Mouse (Mus musculus) c-Kit-negative CD71-positive TER-119-positive erythroid progenitor cells, embryonic 14.5 days (primary cell): ENCODE data around the gene Agrn.

ENCODE experiments used
- DNase-seq: peaks from one replicate; pipeline ENCODE4 v3.0.0-alpha.2; 2013; ENCODE audit warnings: low read depth, low spot score

The Agrn gene

DNA sequence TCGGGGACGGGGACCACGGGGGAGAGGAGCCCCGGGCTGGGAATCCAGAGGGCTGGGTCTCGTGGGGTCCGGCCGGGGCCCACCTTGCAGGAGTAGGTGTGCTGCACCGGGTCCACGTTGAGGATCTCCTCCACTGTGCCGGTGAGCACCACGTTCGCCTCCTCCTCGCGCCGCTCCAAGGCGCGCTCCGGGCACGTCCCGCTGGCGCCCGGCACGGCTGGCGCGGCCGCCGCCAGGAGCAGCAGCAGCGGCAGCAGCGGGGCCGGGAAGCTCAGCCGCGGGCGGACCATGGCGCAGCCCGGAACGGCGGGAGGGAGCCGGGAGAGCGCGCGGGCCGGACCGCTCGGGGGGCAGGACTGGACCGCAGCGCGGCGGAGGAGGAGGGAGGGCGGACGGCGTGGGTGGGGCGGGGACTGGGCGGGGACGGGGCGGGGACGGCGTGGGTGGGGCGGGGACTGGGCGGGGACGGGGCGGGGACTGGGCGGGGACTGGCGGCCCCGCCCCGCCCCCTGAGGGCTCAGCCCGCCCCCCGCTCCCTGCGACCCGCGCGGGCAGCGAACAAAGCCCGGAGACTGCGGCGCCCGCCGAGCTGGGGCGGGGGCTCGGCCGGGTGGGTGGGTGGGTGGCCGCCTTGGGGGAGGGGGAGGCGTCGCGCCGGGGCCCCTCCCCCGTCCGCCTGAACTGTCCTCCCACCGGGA is at the start of gene Agrn:
Agrn (minus strand) TSS at position 358 of the 698 bp plus-strand sequence.
- peak; percentile 32 for DNase-seq

DNA sequence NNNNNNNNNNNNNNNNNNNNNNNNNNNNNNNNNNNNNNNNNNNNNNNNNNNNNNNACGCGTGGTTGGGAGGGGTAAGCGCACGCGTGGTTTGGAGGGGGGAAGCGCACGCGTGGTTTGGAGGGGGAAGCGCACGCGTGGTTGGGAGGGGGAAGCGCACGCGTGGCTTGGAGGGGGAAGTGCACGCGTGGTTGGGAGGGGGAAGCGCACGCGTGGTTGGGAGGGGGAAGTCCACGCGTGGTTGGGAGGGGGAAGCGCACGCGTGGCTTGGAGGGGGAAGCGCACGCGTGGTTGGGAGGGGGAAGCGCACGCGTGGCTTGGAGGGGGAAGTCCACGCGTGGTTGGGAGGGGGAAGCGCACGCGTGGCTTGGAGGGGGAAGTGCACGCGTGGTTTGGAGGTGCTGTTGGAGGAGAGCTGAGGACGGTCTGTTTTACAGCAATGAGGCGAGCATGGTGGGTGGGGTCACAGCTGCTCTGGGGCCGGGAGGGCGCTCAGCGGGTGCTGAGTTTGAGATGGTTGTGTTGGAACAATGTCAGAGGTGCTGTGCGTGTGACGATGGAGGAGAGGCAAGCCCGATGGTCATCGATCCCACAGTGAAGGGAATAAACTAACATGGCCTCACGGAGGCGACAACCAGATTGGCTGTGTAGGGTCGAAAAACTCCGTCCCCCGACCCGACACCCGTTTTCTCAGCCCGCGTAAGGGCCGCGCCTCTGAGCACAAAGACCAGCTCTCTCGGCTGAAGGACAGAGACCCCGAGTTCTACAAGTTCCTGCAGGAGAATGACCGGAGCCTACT is 39.6 kb upstream of the Agrn start:
- no peak for DNase-seq

- peak; percentile 79 for DNase-seq
Observed at GRCm38 (mm10) chr4:156235808-156236533, 38.7 kb upstream of the Agrn start, which contains the start of gene Noc2l. TSS of gene Noc2l (plus strand) at chr4:156236010.

DNA sequence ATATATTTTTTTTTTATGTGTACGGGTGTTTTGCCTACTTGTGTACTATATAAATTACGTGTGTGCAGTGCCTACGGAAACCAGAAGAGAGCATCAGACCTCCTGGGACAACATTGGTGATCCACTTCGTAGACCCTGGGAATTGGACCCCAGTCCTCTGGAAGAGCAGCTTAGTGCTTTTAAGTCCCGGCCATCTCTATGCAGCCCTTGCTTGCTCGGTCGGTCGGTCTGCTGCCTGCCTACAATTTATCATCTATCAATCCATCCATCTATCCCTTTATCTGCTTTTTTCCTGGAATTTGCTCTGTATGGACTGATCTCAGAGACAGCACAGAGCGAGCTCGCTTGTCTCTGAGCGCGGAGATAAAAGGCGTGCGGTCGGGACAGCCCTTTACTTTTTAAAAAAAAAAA is 38.1 kb upstream of the Agrn start:
- DNase-seq = no peak

GRCm38 (mm10) chr4:156234701-156235213 is 37.5 kb upstream of the Agrn start, which contains the start of gene Plekhn1:
TSS of gene Plekhn1 (minus strand) at chr4:156234857.
- DNase-seq = no peak

DNA sequence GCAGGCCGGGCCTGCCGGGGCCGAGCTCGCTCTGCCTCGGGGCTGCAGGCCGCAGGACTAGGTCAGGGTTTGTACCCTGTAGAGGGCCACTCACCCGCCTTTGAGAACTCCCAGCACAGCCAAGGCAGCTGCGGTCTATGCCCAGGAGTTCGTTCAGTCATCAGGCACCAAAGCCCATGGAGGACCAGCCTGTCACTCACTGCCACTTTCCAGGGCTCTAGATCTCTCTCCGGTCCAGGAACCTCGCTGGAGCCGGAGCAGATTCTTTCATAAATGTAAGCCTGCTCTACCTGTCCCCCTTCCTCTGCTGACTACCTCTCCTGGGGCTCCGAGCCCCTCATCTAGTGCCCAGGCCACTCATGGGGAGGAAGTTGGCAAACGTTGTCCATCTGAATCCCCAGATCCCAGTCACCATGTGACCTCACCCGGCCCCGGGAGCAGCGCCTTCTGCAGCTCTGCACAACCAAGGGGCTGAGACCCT is 36.8 kb upstream of the Agrn start:
- DNase-seq = no peak

GRCm38 (mm10) chr4:156228393-156229024 is 31.2 kb upstream of the Agrn start:
- no peak for DNase-seq

- DNase-seq = no peak
Observed at GRCm38 (mm10) chr4:156227752-156228392, 30.6 kb upstream of the Agrn start.

- DNase-seq = no peak
Observed at GRCm38 (mm10) chr4:156224276-156224675, 27.0 kb upstream of the Agrn start.

DNA sequence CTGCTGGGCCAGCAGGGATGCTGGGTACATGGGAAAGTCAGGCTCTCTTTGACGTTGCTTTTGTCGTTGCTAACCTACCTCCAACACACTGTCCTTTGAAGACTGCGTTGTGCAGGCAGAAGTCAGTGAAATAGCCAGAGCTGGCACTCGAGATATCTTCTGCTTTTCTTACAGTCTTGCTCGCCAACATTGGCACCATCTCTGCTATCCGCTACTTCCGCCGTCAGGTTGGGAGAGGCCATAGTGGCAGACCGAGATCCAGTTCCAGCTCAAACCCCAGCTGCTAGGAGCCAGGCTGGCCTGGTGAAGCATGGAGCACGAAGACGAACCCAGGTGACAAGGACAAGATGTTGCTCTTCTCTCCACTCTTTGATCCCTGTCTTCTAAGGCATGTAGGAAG is 22.6 kb upstream of the Agrn start:
- no peak for DNase-seq

GRCm38 (mm10) chr4:156217838-156218237 is 20.6 kb upstream of the Agrn start:
- no peak for DNase-seq

GRCm38 (mm10) chr4:156217022-156217669 is 19.9 kb upstream of the Agrn start:
- no peak for DNase-seq

DNA sequence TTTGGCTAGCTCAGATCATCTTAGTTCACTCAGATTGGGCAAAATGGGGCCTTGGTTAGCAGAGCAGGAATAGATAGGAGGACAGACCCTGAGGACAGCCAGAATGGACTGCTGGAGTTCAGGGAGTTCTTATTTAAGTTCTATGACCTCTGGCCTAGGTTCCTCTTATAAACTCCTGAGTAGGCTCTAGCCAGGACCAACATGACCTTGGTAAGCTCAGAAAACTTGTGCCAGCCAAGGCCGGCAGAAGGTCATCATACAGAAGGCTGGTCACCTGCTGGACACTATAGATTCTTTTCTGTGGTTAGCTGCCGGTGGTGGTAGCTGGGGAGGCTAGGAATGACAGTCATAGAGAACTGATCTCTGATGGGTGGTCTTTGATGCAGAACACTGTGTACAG is 18.9 kb upstream of the Agrn start:
- no peak for DNase-seq

DNA sequence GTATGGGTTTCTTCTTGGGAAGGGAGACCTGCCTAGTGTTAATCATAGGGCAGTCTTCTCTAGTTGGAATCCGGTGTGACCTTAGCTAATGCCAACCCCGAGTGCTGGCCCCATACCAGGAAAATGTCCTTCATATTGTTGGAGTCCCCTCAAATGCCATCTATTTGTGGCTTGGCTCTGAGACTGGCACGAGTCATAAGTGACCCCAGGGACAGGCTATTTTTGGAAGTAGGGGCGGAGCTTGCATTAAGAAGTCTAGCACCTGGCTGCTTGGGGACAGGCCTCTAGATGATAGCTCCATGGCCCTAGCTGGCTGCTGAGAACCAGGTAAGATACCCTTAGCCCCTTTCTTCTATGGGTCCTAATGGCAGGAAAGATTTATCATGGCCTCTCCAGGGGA is 18.4 kb upstream of the Agrn start, which contains the start of gene Perm1:
Perm1 (plus strand) TSS at position 220 of the 400 bp plus-strand sequence.
- DNase-seq = no peak

GRCm38 (mm10) chr4:156213134-156213533 is 15.8 kb upstream of the Agrn start:
- DNase-seq = no peak

GRCm38 (mm10) chr4:156209963-156210635 is 12.8 kb upstream of the Agrn start:
- no peak for DNase-seq

- DNase-seq = no peak
Observed at GRCm38 (mm10) chr4:156208872-156209271, 11.6 kb upstream of the Agrn start.

DNA sequence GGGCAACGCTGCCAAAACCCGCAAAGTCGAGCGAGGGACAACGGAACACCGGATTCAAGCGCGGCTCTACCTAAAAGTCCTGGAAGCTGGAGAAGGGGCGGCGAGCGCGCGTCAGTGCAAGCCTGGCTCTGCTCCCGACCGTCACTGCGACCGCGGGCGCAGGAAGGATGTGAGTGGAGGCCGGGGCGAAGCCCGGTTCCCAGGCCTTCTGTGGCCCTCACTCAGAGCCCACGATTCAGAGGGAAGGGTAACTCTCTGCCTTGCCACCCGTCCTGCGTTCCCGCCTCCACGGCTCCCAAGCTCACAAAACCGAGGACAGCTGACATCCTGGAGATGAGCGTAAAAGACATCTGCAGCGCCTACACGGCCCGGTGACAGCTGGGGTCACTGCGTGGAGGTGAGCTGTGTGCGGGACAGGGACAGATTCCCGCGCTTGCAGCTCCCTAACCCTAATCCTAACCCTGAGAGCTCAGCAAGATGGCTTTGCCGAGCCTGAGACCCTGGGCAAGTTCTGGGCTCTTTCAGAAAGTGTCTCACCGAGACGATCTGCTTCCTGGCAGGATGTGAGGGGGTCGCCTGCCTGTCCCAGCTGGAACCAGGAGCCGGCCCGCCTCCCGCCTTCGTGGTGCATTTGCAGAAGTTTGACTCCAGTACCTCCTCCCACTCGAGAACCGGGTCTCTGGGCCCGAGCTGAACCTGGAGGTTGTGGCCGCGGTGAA is 6.3 kb upstream of the Agrn start:
- no peak for DNase-seq

DNA sequence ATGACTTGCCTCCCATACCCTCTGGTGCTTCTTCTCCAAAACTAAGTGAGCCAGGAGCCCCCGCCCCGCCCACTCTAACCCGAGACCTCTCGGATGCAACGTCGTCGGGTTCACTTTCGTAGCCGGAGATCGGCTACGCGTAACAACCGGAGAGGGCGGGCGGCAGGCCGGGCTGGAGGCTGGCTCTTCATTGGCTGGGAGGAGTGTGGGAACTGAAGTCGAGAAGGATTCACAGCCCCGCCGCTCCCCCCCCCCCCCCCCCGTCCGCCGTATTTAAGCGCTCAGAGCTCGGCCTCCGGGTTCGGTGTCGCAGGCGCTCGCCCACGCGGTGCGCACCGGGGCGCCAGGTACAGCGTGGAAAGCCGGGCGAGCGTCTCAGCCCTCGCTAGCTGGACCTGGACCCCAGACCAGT is 5.7 kb upstream of the Agrn start, which contains the start of gene AW011738:
AW011738 (plus strand) TSS at position 304 of the 412 bp plus-strand sequence.
- DNase-seq = no peak
